Mouse (Mus musculus): ENCODE measurements around the gene Prrt1.

Gene Prrt1

DNA sequence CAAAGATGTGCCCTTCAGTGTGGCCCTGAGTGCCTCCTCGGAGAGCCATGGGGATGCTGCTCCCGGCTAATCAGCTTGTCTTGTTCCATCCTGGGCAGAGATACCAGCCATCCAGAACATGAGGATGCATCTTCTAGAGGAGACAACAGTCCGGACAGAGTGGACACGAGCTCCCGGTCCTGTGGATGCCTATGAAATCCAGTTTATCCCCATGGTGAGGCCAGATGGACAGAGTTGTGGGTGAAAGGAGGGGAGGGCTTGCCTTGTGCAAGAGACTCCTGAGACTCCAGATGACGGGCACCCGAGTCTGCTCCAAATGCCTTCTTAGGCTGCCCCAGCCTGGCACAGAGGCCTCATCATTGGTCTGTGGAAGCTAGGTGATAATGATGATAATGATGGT is 43.8 kb downstream of the Prrt1 start:
- DNase-seq: no peak

DNA sequence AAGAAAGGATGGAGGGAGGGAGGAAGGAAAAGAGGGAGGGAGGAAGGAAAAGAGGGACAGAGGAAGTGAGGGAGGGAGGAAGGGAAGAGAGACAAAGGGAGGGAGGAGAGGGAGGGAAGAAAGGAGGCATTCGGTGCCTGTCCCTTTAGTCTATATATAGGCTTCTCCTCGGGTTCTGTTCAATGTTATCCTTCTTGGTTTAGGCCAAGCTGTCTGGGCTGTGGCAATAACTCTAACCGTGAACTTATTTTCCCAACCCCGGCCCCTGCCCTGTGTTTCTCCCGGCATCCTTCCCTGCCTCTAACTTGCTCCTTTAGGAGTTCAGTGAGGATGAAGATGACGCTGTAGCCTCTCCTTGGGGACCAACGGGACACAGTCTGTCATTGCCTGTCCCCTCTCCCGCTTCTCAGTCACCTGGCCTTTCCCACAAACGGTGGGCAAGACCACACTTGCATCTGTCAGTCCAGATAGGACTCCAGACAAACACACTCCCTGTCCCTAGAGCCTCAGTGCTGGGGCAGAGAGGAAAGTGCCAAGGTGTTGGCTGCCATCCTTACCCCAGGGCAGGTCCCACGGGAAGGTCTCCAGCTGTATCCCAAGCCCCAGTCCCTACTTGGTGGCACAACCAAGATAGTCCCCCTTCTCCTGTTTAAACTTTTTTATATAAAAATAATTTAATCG is 45.3 kb downstream of the Prrt1 start:
- DNase-seq: no peak

DNA sequence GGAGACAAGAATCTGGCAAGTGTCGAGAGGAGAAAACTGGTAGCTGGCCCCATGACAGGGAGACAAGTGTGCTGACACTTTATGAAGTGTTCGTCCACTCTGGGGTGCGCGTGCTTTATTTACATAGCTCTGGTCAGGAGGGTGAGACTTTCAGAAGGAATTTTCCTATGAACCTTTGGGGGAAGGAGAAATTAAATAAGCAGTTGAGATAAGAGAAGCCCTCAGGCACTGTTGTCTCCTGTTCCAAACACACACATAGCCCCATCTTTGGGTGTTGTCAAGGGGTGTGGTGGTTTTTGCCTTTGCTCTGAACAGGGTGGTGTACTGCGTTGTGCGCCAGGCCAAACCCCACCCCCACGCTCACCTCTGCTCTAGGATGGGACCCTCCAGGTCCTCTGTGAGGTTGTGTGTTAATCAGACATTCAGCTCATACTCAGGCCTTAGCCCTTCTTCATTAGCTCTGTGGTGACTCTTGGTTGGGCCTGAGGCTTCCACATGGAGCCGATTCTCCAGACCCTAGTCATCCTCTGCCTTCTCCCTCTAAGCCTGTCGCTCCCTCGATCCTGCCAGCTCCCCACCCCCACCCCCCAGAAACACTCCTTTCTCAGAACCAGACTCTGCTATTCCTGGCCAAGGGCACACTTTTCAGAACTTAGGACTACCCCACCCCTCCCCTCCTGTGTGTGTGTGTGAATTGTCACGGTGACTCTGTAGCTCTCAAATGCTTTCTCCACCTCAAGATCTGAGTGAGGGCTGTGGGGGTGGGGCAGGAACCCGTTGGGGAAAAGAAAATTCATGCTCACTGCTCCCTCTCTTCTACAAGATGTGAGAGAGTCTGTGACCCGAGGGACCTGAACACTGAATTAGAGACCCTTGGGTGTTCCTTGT is 46.1 kb downstream of the Prrt1 start:
- DNase-seq: no peak

DNA sequence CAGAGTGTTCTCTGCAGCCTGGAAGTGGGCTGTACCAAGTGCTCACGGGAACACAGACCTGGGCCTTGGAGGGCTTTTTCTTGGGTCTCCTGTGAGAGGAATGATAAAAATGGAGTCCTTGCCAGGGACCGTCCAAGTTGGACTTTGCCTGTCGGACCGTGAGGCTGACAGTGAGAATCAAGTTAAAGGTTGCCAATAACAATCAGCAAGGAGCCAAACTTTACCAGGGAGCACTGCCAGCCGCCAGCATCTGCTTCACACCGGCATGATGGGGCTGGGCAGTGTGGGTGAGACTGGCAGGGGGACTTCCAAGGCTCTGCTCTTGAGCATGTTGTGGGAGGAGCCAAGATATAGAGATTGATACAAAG is 46.7 kb downstream of the Prrt1 start:
- DNase-seq: no peak

DNA sequence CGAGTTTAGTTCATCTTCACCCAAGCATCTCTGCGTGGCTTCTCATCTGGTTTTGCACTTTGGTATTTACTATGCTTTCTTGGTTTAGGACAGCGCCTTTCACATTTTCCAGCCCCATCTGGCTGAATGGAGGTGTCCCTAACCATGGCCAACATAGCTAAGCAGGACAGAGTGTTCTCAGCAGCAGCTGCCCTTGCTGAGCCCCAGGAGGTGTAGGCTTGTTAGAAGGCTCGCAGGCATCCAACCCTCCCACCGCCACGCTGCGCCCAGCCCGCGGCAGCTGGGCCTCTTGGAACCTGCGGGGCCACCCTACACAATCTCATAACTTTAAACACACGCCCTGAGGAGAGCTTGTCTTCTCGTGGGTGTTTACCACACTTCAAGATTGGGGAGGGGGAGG is 47.3 kb downstream of the Prrt1 start:
- no peak for DNase-seq

DNA sequence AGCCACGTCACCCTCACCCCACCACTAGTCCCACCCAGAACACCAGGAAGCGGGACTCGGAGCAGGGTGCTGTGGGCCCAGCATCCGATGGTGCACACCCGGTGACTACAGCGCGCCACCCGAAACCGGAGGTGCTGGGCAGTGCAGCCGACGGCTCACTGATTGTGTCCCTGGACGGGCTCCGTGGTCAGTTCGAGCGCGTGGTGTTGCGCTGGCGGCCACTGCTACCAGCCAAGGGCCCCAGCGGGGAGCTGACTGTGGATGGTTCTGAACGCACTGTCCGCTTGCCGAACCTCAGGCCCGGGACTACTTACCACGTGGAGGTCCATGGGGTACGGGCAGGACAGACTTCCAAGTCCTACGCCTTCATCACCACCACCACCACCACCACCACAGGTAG is 50.9 kb downstream of the Prrt1 start:
- no peak for DNase-seq

DNA sequence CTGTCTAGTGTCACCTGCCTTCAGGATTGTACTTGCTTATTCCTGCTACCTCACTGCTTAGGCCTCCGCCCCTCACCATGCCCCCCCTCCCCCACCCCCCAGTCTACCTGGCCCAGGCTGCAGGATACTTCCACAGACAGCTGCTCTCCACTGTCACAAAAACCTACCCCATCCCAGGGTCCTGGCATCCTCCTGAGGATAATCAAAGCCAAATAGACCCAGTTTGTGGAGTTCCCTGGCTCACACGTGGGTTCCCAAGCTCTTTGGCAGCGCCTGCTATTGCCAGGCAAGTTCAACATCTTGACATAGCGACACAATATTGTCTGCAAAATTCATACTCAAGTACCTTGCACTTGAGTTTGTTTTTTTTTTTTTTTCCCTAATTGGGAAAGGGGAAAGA is 51.3 kb downstream of the Prrt1 start:
- DNase-seq: no peak

DNA sequence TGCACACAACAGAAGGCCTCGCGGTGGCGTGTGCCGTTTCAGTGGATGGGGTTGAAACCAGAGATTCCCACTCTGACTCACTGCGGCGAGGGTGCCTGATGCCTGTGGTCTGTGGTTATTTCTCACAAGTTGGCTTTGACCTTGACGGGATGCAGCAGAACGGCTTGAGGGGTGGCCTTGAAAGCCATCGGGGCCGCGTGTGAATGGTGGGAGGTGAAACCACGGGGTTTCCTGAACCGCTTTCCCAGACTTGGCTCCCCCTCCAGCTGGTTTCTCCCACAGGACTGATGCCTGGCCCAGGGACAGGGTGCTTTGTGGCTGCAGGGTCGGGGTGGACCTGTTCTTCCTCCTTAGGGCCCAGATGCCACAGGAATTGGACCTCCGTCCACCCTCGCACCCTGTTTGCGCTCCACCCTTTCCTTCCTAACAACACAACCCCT is 51.8 kb downstream of the Prrt1 start:
- no peak for DNase-seq

DNA sequence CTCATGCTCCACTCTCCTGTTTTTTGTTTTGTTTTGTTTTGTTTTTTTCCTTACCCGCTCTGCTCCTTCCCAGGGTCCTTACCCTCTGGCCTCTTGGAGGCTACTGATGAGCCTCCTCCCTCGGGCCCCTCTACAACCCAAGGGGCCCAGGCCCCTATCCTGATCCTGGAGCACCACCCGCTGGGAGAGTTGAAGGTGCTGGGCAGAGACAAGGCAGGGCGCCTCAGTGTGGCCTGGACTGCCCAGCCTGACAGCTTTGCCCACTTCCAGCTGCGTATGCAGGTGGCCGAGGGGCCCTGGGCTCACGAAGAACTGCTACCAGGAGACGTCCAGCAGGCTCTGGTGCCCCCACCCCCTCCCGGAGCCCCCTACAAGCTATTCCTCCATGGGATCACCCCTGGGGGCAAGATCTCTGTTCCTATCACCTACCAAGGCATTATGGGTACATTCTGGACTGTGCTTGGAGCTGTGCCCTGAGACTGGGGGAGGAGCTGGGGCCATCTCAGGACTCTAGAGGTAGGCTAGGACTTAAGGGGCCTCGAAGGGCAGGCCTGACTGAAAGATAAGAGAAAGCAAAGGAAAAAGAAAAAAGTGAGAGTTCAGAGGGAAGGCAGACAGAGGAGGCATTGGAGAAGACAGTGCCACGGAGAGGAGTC is 52.7 kb downstream of the Prrt1 start:
- DNase-seq: no peak
